Mouse (Mus musculus) lung, embryonic 16.5 days (tissue): ENCODE results near the gene Gpr85. TPM values are rescaled to one million over a fixed set of nuclear protein-coding genes. Genes with fewer than 3 reads are reported as not detected.

Experiments used
- ATAC-seq: fragments of 200-750 bp; cut with Nextera tagmentation; 2 replicates; pipeline ENCODE4 v1.8.0; 2017; ENCODE audit warnings: low read depth, mild to moderate bottlenecking, moderate library complexity
- H3K27ac ChIP-seq: fragments of 300-500 bp; sonication (generic); 2 replicates; pipeline ENCODE4 v1.5.1; 2014; ENCODE audit warnings: mild to moderate bottlenecking, control low read depth, low read length
- H3K27me3 ChIP-seq: fragments of 300-500 bp; sonication (generic); 2 replicates; pipeline ENCODE4 v1.6.1; 2014; ENCODE audit warnings: low read depth, low read length, mixed read lengths; ENCODE audit not compliant: control insufficient read depth, insufficient read depth
- H3K36me3 ChIP-seq: fragments of 300-500 bp; sonication (generic); 2 replicates; pipeline ENCODE4 v1.6.1; 2014; ENCODE audit warnings: low read length; ENCODE audit not compliant: control insufficient read depth, insufficient read depth
- H3K4me1 ChIP-seq: fragments of 300-500 bp; sonication (generic); replicated peaks from 2 replicates; pipeline ENCODE4 v1.6.1; 2014; ENCODE audit warnings: low read length, mixed read lengths; ENCODE audit not compliant: control insufficient read depth, insufficient read depth
- H3K4me2 ChIP-seq: fragments of 300-500 bp; sonication (generic); 2 replicates; pipeline ENCODE4 v1.6.1; 2014; ENCODE audit warnings: low read depth, low read length, control low read depth
- H3K4me3 ChIP-seq: fragments of 300-500 bp; sonication (generic); 2 replicates; pipeline ENCODE4 v1.5.1; 2014; ENCODE audit warnings: mild to moderate bottlenecking, low read length, control low read depth
- H3K9ac ChIP-seq: fragments of 300-500 bp; sonication (generic); 2 replicates; pipeline ENCODE4 v1.6.1; 2014; ENCODE audit warnings: low read length, control low read depth
- H3K9me3 ChIP-seq: fragments of 300-500 bp; sonication (generic); 2 replicates; pipeline ENCODE4 v1.6.1; 2016; ENCODE audit warnings: low read length; ENCODE audit not compliant: control insufficient read depth
- WGBS: fragments of 180-500 bp; shearing (Covaris S2); extraction: QIAGEN DNeasy Blood & Tissue Kit; methylation state at CpG from one replicate; pipeline ENCODE4 v1.1.7; 2014; 5-methylcytosine and 5-hydroxymethylcytosine counted together
- polyA plus RNA-seq: library from polyadenylated mRNA; unstranded; fragments of >200 nt; fragmentation: Nextera tagmentation; extraction: Ambion mirVana; gene quantifications from 2 replicates; pipeline ENCODE4 v1.2.1, GENCODE M21; 2015

The Gpr85 gene
- polyA plus RNA-seq: 2.7 and 2.9 TPM in 2 replicates

DNA sequence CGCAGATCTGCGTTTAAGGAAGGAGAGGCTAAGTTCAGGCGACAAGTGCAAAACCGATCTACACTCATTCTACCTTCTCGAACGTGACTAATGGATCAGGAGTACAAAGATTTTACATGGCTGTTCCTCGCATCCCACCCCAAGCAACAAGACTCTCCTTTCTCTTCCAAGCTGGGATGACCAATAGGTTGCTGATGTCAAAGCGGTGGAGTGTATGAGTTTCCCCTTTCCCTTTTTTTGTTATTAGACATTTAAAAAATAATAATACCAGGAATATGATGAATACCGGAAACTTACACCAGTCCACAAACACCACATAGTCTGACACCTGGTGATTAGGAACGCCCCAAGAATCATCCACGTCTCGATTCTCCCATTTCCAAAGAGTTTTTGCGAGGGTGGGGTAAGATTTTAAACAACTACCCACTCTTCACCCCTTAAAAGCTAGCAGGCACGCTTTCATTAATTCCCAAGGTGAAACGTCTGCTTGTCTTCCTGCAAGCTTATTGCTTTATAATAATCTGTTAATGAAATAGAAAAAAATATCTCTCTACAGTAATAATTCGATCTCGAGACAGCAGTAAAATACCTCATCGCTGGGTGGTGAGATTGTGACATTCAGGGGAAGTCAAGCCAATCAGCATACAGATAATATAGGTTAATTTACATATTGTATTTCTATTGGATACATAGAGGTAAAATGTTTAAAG lies at the start of gene Gpr85:
Gene Gpr85 (minus strand): TSS at position 598 of the 710 bp plus-strand sequence.
- Histone ChIP-seq H3K9me3 (no peaks in the 10 kb centered on the region), H3K4me3 (peak within 1 kb of the TSS; percentile 70), H3K27me3 (no peaks in the 10 kb centered on the region), H3K9ac (peak within 1 kb of the TSS; percentile 87), H3K4me2 (peak within 1 kb of the TSS; percentile 94), H3K4me1 (no peaks in the 10 kb centered on the region), H3K36me3 (no peaks in the 10 kb centered on the region), H3K27ac (peak within 1 kb of the TSS; percentile 75)
- WGBS: 35% methylated on average over 18 of the region's 18 CpGs
- ATAC-seq: 0 out of 2 replicates have a peak, but pooled peaks have one; percentile 32

DNA sequence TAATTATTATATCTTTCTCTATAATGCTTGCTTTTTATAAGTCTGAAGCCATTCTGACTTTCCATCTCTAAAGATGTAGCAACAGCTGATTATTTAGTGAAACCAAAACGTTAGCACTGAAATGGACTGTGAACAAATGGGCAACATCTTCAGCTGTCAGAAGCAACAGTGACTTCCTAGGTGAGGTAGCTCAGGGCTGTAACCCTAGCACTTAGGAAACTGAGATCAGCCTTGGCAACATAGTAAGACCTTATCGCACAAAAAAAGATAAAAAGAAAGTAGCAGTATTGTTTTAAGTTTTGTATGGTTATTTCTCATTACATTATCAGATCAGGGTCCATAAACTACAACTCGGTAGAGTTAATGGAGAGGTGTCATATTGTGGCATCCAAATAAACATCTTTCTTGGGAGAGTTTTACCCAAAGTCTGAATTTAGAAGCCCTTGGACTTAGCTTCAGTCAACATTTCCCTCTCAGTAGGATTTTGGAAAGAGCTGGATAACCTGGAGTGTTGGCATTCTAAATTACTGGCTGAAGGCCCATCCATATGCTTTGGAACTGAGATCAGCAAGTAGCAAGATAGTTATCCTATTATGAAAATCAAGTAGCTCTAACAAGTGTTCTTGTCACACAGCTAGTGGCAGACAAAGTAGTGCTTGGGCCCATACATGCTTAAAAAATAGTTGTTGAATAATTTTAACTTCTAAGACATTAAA lies 45.3 kb upstream of the Gpr85 start:
- Histone ChIP-seq H3K36me3 (no peaks in the 10 kb centered on the region), H3K9me3 (no peaks in the 10 kb centered on the region), H3K4me2 (no peak overlapping the region), H3K27ac (no peak overlapping the region), H3K27me3 (no peaks in the 10 kb centered on the region), H3K9ac (no peak overlapping the region), H3K4me1 (no peaks in the 10 kb centered on the region), H3K4me3 (no peak overlapping the region)
- WGBS: 72% methylated on average over 3 of the region's 3 CpGs
- no peak for ATAC-seq

DNA sequence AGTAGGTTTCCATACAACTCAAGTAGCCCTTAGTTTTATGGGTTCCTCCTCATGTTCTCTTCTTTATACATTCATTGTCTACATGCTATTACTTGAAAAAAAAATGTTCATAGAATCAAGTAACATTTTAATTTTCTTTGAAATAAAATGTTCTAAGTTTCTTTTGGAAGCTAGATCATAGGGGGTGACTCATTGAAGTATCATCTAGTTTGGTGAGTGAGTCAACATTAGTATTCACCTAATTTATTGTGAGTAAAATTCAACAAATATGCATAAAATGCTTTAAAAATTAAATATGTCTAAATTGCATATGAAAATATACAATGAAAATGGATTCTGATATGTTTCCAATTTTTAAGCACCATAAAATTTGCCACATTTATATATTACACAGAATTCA lies 43.2 kb upstream of the Gpr85 start:
- no peak overlapping the region for H3K4me3 ChIP-seq
- no peaks in the 10 kb centered on the region for H3K9me3 ChIP-seq
- H3K9ac ChIP-seq: no peak overlapping the region
- no peaks in the 10 kb centered on the region for H3K36me3 ChIP-seq
- H3K4me2 ChIP-seq: no peak overlapping the region
- no peak for ATAC-seq
- H3K27ac ChIP-seq: no peak overlapping the region
- H3K4me1 ChIP-seq: no peaks in the 10 kb centered on the region
- H3K27me3 ChIP-seq: no peaks in the 10 kb centered on the region

GRCm38 (mm10) chr6:13873959-13874358 lies 34.2 kb upstream of the Gpr85 start:
- Histone ChIP-seq H3K27ac (no peak overlapping the region), H3K27me3 (no peaks in the 10 kb centered on the region), H3K9ac (no peak overlapping the region), H3K4me2 (no peak overlapping the region), H3K36me3 (no peaks in the 10 kb centered on the region; the same call in 1 of the 2 replicates), H3K4me3 (no peak overlapping the region), H3K9me3 (no peaks in the 10 kb centered on the region), H3K4me1 (peaks cover 4% of the 10 kb centered on the region; the same call in 1 of the 2 replicates)
- no peak for ATAC-seq
- 78% methylated on average over 2 of the region's 2 CpGs for WGBS

DNA sequence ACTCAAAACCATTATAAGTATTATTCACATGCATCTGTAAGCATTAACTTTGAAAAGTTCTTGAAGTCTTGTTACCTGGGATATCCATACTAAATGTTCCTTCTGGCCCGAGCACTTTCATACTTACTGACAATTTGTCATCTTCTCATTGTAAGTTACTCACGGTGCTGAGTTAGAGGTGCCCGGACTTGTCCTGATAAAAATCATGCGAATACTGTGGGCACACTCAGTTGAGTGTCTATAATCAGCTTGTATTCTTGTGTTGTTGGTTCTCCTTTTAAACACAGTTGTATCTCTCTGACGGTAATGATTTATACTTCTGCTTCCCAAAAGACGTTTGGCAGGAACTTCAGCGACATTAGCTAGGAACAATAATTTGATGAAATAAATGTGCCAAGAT lies 32.3 kb upstream of the Gpr85 start:
- Histone ChIP-seq H3K36me3 (peaks cover 4% of the 10 kb centered on the region; the same call in 1 of the 2 replicates), H3K9me3 (no peaks in the 10 kb centered on the region), H3K4me1 (peaks cover 4% of the 10 kb centered on the region; the same call in 1 of the 2 replicates), H3K4me3 (no peak overlapping the region; the same call in 1 of the 2 replicates), H3K9ac (no peak overlapping the region), H3K27me3 (no peaks in the 10 kb centered on the region), H3K27ac (no peak overlapping the region), H3K4me2 (peak overlapping the region; percentile 60)
- 49% methylated on average over 7 of the region's 7 CpGs for WGBS
- no peak for ATAC-seq

GRCm38 (mm10) chr6:13871625-13871958 lies 31.9 kb upstream of the Gpr85 start:
- Histone ChIP-seq H3K4me2 (peak overlapping the region; percentile 60), H3K9ac (peak overlapping the region; percentile 85), H3K4me1 (peaks cover 4% of the 10 kb centered on the region; the same call in 1 of the 2 replicates), H3K27me3 (no peaks in the 10 kb centered on the region), H3K36me3 (peaks cover 4% of the 10 kb centered on the region; the same call in 1 of the 2 replicates), H3K27ac (peak overlapping the region; percentile 78), H3K4me3 (peak overlapping the region; percentile 78), H3K9me3 (no peaks in the 10 kb centered on the region)
- peak; percentile 75 for ATAC-seq
- under 1% methylated on average over 7 of the region's 7 CpGs for WGBS

- under 1% methylated on average over 19 of the region's 19 CpGs for WGBS
- no peaks in the 10 kb centered on the region for H3K9me3 ChIP-seq
- H3K4me3 ChIP-seq: peak within 1 kb of the TSS; percentile 78
- peaks cover 4% of the 10 kb centered on the region; the same call in 1 of the 2 replicates for H3K4me1 ChIP-seq
- H3K27ac ChIP-seq: peak within 1 kb of the TSS; percentile 91
- H3K36me3 ChIP-seq: peaks cover 4% of the 10 kb centered on the region; the same call in 1 of the 2 replicates
- no peaks in the 10 kb centered on the region for H3K27me3 ChIP-seq
- H3K4me2 ChIP-seq: peak within 1 kb of the TSS; percentile 60
- peak; percentile 100 for ATAC-seq
- H3K9ac ChIP-seq: peak within 1 kb of the TSS; percentile 85
These were observed 31.3 kb upstream of the Gpr85 start, which contains the start of gene 2610001J05Rik for GRCm38 (mm10) chr6:13870919-13871624. Gene 2610001J05Rik (minus strand): TSS chr6:13871518.

GRCm38 (mm10) chr6:13870289-13870741 lies 30.6 kb upstream of the Gpr85 start:
- Histone ChIP-seq H3K27me3 (no peaks in the 10 kb centered on the region), H3K4me3 (peak overlapping the region; percentile 33), H3K4me1 (peaks cover 4% of the 10 kb centered on the region; the same call in 1 of the 2 replicates), H3K9ac (peak overlapping the region; percentile 60), H3K4me2 (peak overlapping the region; percentile 59), H3K9me3 (no peaks in the 10 kb centered on the region), H3K36me3 (peaks cover 4% of the 10 kb centered on the region; the same call in 1 of the 2 replicates), H3K27ac (no peak overlapping the region)
- 34% methylated on average over 12 of the region's 12 CpGs for WGBS
- ATAC-seq: no peak

DNA sequence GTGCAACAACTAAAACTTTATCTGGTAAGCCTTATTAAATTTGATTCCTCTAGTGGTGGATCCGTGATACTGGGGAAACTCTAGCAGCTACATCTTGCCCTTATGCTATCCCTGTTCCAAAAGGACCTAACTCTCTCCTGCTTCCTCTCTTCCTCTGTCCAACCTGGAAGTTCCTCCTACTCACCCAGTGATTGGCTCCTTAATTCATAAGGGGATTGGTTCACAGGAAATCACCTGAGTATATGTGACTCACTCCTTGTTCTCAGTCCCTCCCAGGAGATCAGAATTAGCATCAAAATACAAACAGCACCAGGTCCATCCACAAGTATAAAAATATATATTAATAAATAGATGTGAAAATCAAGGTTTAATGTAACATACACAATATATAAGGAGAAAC lies 20.9 kb upstream of the Gpr85 start:
- Histone ChIP-seq H3K9me3 (no peaks in the 10 kb centered on the region), H3K4me1 (no peaks in the 10 kb centered on the region), H3K9ac (no peak overlapping the region), H3K36me3 (no peaks in the 10 kb centered on the region), H3K27ac (no peak overlapping the region), H3K27me3 (no peaks in the 10 kb centered on the region), H3K4me2 (no peak overlapping the region), H3K4me3 (no peak overlapping the region)
- ATAC-seq: no peak
- 67% methylated on average over 1 of the region's 1 CpGs for WGBS
